Mouse (Mus musculus): ENCODE data around the gene Epha1. TPM values are rescaled to one million over a fixed set of nuclear protein-coding genes. Genes with fewer than 3 reads are reported as not detected.

The Epha1 gene
- polyA plus RNA-seq (2012; rRNA removed): 5.2 and 5.5 TPM in 2 replicates

GRCm38 (mm10) chr6:42372816-42373547 lies at the start of gene Epha1:
TSS of gene Epha1 (minus strand) at chr6:42373268.

DNA sequence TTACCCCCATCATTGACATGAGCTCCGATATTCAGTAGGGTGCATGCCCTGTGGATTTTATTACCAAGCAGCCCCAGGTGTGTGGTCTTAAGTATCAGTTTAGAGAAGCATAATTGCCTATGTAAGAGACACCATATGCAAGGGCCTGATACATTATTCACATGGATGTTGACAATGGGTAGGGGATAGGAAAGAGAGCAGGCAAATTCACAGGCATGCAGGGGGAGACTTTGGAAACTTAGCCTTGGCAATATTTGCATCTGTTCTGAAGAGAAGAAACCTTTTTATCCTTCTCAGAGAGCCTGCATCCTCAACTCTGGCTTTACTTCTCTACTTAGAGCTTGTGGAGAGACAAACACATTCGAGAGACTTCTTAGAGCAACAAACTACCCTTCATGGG lies 32.1 kb upstream of the Epha1 start, which contains the start of gene Tas2r135:
Gene Tas2r135, plus strand, starts transcription at position 301 of the 400 bp plus-strand sequence.

GRCm38 (mm10) chr6:42399938-42400337 lies 26.9 kb upstream of the Epha1 start, which contains the start of gene Tas2r143:
TSS of gene Tas2r143 (plus strand) at chr6:42400238.

DNA sequence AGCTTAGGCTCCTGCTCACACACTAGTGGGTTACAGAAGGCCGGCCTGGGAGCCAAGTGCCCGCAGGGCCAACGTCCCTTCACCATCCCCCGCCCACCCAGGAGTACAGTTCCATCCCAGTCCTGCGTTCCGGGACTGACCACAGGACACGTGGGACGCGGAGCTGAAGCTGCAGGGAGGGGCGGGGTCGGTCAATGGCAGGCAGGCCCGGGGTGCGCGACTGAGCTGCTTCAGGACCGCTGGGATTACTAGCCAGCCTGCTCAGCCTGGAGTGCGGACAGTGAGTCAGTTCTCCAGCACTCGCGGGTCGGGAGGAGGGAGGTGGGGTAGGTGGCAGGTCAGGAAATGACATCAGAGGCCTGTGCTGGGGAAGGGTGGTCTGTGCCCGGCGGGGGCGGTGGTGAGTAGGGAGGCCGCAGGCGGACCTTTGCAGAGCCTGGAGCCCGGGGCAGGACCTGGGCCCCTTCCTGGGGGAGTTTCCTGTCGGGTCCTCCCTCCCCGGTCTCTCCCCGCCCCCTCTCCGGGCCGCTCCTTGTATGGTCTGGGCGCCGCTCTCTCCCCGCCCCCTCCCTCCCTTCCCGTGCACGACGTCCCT lies 23.5 kb downstream of the Epha1 start, which contains the start of gene Zyx:
Gene Zyx, plus strand, starts transcription at position 205 of the 595 bp plus-strand sequence.

DNA sequence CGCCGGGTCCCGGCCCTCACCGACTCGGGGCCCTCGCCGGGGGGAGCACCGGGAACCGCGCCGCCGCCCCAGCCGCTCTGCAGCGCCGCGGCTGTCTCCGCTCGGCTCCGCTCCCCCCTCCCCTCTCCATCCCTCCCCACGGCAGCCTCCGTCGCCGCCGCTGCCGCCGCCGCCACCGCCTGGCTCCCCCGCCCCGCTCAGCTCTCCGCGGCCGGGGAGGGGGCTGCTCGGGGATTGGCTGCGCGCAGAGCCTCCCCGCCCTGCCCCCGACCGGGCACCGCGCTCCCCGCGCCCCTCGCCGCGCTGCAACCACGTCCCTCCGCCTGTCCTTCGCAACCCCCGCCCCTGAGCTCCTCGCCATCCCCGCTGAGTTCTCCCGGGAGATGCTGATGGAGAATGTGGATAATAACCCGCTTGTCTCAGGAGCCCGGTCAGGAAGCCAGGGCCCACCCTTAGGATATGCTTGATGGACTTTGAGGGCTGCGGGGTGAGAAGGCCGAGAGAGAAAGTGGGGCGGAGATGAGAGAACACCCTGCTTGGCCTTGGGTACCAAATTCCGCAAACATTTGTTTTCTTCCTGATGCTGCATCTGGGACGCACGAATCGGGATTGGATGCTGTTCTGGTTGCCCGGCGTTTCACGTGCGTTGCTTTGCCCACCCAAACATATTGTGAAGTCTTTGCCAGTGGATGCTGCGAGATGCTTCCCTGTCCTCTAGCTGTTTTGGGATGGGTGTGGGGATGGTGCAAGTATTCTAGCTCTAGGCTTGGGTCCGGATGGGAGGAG lies 48.4 kb downstream of the Epha1 start, which contains the start of gene Fam131b:
Gene Fam131b, minus strand, starts transcription at position 162 of the 786 bp plus-strand sequence.

Other genes starting within 250 kb of the Epha1 start
- not detected in 2 replicates for gene Tas2r139, start 232.3 kb downstream of the Epha1 start, polyA plus RNA-seq (2012; rRNA removed)
- gene Tas2r144, start 157.9 kb downstream of the Epha1 start, polyA plus RNA-seq (2012; rRNA removed): not detected in 2 replicates
- gene Gstk1, start 127.3 kb downstream of the Epha1 start, polyA plus RNA-seq (2012; rRNA removed): 11.7 and 18.3 TPM in 2 replicates
- gene Tmem139, start 111.3 kb downstream of the Epha1 start, polyA plus RNA-seq (2012; rRNA removed): 1.6 and 1.7 TPM in 2 replicates
- 36.2 and 40.9 TPM in 2 replicates for gene Casp2, start 108.3 kb downstream of the Epha1 start, polyA plus RNA-seq (2012; rRNA removed)
- 0.23 and 0.29 TPM in 2 replicates for gene Clcn1, start 86.6 kb downstream of the Epha1 start, polyA plus RNA-seq (2012; rRNA removed)
- 0.63 and 0.67 TPM in 2 replicates for gene Fam131b, start 48.6 kb downstream of the Epha1 start, polyA plus RNA-seq (2012; rRNA removed)
- gene Zyx, start 23.6 kb downstream of the Epha1 start, polyA plus RNA-seq (2012; rRNA removed): 300 and 324 TPM in 2 replicates
- 0.33 TPM in 1 of 2 replicates, not detected in the other for gene Tas2r143, start 27.0 kb upstream of the Epha1 start, polyA plus RNA-seq (2012; rRNA removed)
- not detected in 2 replicates for gene Tas2r135, start 32.2 kb upstream of the Epha1 start, polyA plus RNA-seq (2012; rRNA removed)
- not detected in 2 replicates for gene Tas2r126, start 61.3 kb upstream of the Epha1 start, polyA plus RNA-seq (2012; rRNA removed)
- gene Olfr458, start 91.9 kb upstream of the Epha1 start, polyA plus RNA-seq (2012; rRNA removed): not detected in 2 replicates
- not detected in 2 replicates for gene Olfr457, start 103.1 kb upstream of the Epha1 start, polyA plus RNA-seq (2012; rRNA removed)
- gene Olfr456, start 113.9 kb upstream of the Epha1 start, polyA plus RNA-seq (2012; rRNA removed): not detected in 2 replicates
- gene Olfr455, start 174.3 kb upstream of the Epha1 start, polyA plus RNA-seq (2012; rRNA removed): not detected in 2 replicates
- gene Tcaf3, start 224.4 kb upstream of the Epha1 start, polyA plus RNA-seq (2012; rRNA removed): not detected in 2 replicates

Measured in ovary, adult 2 months (tissue).